Mouse (Mus musculus) NIH3T3 (cell line): ENCODE measurements around the gene Akr1b3.

Source experiments
- DNase-seq: peaks from one replicate; pipeline ENCODE4 v3.0.0-alpha.2; 2012; ENCODE audit warnings: low read depth

Akr1b3 gene

GRCm38 (mm10) chr6:34258546-34258945, 58.7 kb downstream of the Akr1b3 start:
- DNase-seq, result no peak
